Mouse (Mus musculus) neural tube, embryonic 11.5 days (tissue): Measurements from ENCODE around the gene Vwa5b2. TPM values are rescaled to one million over a fixed set of nuclear protein-coding genes. Genes with fewer than 3 reads are reported as not detected.

Experiments
- ATAC-seq: fragments of 200-750 bp; cut with Nextera tagmentation; 2 replicates; pipeline ENCODE4 v1.8.0; 2017; ENCODE audit warnings: moderate number of reproducible peaks, mild to moderate bottlenecking, moderate TSS enrichment, moderate library complexity; ENCODE audit not compliant: insufficient read depth, low FRiP score, low TSS enrichment
- DNase-seq: peaks from one replicate; pipeline ENCODE4 v3.0.0-alpha.2; 2015; ENCODE audit warnings: low spot score
- H3K27ac ChIP-seq: fragments of 300-500 bp; sonication (generic); 2 replicates; pipeline ENCODE4 v1.5.1; 2014; ENCODE audit warnings: low read depth, mild to moderate bottlenecking, low read length
- H3K27me3 ChIP-seq: fragments of 300-500 bp; sonication (generic); 2 replicates; pipeline ENCODE4 v1.6.1; 2014; ENCODE audit warnings: mild to moderate bottlenecking, low read length, mixed read lengths; ENCODE audit not compliant: control insufficient read depth, insufficient read depth
- H3K36me3 ChIP-seq: fragments of 300-500 bp; sonication (generic); 2 replicates; pipeline ENCODE4 v1.6.1; 2014; ENCODE audit warnings: mild to moderate bottlenecking, low read length, moderate library complexity, mixed read lengths; ENCODE audit not compliant: control insufficient read depth, insufficient read depth
- H3K4me1 ChIP-seq: fragments of 300-500 bp; sonication (generic); 2 replicates; pipeline ENCODE4 v1.6.1; 2014; ENCODE audit warnings: low read length, mixed read lengths; ENCODE audit not compliant: control insufficient read depth, insufficient read depth
- H3K4me2 ChIP-seq: fragments of 300-500 bp; sonication (generic); 2 replicates; pipeline ENCODE4 v1.6.1; 2014; ENCODE audit warnings: low read depth, mild to moderate bottlenecking, moderate library complexity
- H3K4me3 ChIP-seq: fragments of 300-500 bp; sonication (generic); 2 replicates; pipeline ENCODE4 v1.5.1; 2014; ENCODE audit warnings: low read depth, low read length
- H3K9ac ChIP-seq: fragments of 300-500 bp; sonication (generic); 2 replicates; pipeline ENCODE4 v1.6.1; 2014; ENCODE audit warnings: mild to moderate bottlenecking, low read length
- H3K9me3 ChIP-seq: fragments of 300-500 bp; sonication (generic); 2 replicates; pipeline ENCODE4 v1.6.1; 2016; ENCODE audit warnings: low read length; ENCODE audit not compliant: control insufficient read depth
- WGBS: fragments of 180-500 bp; shearing (Covaris S2); extraction: QIAGEN DNeasy Blood & Tissue Kit; methylation state at CpG from one replicate; pipeline ENCODE4 v1.1.7; 2014; 5-methylcytosine and 5-hydroxymethylcytosine counted together
- polyA plus RNA-seq: library from polyadenylated mRNA; unstranded; fragments of >200 nt; fragmentation: Nextera tagmentation; extraction: Ambion mirVana; gene quantifications from 2 replicates; pipeline ENCODE4 v1.2.1, GENCODE M21; 2014

Gene Vwa5b2
- polyA plus RNA-seq, 1 experiment from 2014 or later: 4.3 TPM

DNA sequence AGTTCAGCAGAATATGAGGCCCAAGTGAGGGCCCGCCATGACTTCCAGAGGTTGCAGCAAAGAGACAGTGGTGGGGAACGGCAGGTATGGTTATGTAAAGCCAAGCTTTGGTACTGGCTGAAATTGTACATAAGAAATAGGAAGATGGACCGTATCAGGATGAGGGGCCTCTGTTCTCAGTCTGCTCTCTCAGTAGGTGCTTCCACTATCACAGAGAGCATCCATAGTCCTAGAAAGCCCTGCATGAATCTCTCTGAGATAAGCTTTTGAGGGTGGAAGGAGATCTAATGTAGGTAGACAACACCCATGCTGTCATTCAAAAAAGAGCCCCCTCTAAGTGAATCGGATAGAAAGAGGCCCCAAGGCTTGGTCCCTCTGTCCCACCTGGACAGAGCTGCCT is 6.5 kb downstream of the Vwa5b2 start:
- Histone ChIP-seq H3K4me1 (0 out of 2 replicates have a peak, but pooled peaks cover under 1% of the 10 kb centered on the region), H3K4me3 (no peak overlapping the region), H3K36me3 (no peaks in the 10 kb centered on the region), H3K4me2 (no peak overlapping the region), H3K27ac (no peak overlapping the region), H3K9me3 (no peaks in the 10 kb centered on the region), H3K9ac (no peak overlapping the region), H3K27me3 (peaks cover 26% of the 10 kb centered on the region)
- WGBS: 86% methylated on average over 4 of the region's 4 CpGs
- ATAC-seq: no peak
- no peak for DNase-seq

DNA sequence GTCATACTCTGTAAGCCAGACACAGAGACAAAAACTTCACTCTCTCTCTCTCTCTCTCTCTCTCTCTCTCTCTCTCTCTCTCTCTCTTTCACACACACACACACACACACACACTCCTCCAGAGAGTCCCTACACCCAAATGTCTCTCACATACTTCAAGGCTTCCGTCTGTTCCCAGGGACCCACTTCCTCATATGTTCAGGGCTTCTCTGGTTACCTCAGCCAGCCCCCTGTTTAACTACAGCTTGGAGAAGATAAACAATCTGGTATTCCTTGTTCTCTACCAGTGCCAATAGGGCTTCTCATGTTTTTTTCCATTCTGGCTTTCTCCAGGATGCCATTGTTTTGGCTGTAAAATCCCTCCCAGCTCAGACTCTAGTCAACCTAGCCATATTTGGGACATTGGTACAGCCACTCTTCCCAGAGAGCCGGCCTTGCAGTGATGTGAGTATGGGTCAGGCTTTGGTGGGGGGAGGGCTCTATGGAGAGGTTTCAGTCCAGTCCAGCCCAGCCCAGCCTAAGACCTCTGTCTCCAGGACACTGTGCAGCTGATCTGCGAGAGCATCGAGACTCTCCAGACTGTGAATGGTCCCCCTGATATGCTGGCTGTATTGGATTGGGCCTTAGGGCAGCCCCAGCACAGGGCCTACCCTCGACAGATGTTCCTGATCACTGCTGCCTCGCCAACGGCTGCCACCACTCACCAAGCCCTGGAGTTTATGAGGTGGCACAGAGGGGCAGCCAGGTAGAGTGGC is 7.6 kb downstream of the Vwa5b2 start:
- no peaks in the 10 kb centered on the region for H3K4me1 ChIP-seq
- DNase-seq (no peak), ATAC-seq (no peak)
- no peak overlapping the region for H3K9ac ChIP-seq
- H3K27ac ChIP-seq: no peak overlapping the region
- H3K36me3 ChIP-seq: no peaks in the 10 kb centered on the region
- no peaks in the 10 kb centered on the region for H3K9me3 ChIP-seq
- no peak overlapping the region for H3K4me3 ChIP-seq
- H3K4me2 ChIP-seq: no peak overlapping the region
- peaks cover 15% of the 10 kb centered on the region for H3K27me3 ChIP-seq
- WGBS: 63% methylated on average over 7 of the region's 7 CpGs

DNA sequence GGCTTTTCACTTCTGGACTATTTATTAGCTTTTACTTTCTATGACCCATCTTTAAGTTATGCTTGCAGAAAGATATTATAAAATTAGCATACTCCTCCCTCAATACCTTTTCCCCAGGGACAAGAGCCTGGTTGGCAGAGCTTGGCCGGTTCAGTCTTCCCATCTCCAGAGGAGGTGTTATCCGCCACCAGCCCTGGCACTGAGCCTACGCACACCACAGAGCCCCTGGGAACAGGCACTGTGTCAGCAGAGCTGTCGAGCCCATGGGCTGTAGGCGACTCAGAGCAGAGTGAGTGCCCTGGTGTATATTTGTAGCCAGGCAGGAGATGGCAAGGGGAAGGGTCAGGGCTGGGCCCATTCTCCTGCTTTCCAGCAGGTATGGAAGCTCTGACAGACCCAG is 11.2 kb downstream of the Vwa5b2 start:
- 83% methylated on average over 5 of the region's 5 CpGs for WGBS
- Histone ChIP-seq H3K4me2 (no peak overlapping the region), H3K27me3 (no peaks in the 10 kb centered on the region), H3K9ac (no peak overlapping the region; the same call in 1 of the 2 replicates), H3K4me3 (no peak overlapping the region), H3K9me3 (no peaks in the 10 kb centered on the region), H3K4me1 (no peaks in the 10 kb centered on the region), H3K36me3 (peaks cover 6% of the 10 kb centered on the region; the same call in 1 of the 2 replicates), H3K27ac (no peak overlapping the region)
- no peak for ATAC-seq
- DNase-seq: no peak

- no peak for ATAC-seq
These were observed 15.4 kb downstream of the Vwa5b2 start for GRCm38 (mm10) chr16:20604705-20605104.

GRCm38 (mm10) chr16:20610501-20611356 is 21.5 kb downstream of the Vwa5b2 start:
- Histone ChIP-seq H3K9ac (peak overlapping the region; percentile 96), H3K36me3 (peaks cover 11% of the 10 kb centered on the region), H3K27me3 (no peaks in the 10 kb centered on the region), H3K9me3 (no peaks in the 10 kb centered on the region), H3K27ac (peak overlapping the region; percentile 78), H3K4me3 (peak overlapping the region; percentile 88), H3K4me1 (no peaks in the 10 kb centered on the region; the same call in 1 of the 2 replicates), H3K4me2 (peak overlapping the region; percentile 74)
- peak; percentile 86 for DNase-seq
- WGBS: under 1% methylated on average over 28 of the region's 28 CpGs
- ATAC-seq: peak; percentile 62

More at GRCm38 (mm10) chr16:20604705-20605104, 15.4 kb downstream of the Vwa5b2 start:
- 89% methylated on average over 9 of the region's 9 CpGs for WGBS
- peaks cover 18% of the 10 kb centered on the region for H3K36me3 ChIP-seq
- H3K9me3 ChIP-seq: no peaks in the 10 kb centered on the region
- H3K4me3 ChIP-seq: no peak overlapping the region
- no peaks in the 10 kb centered on the region; the same call in 1 of the 2 replicates for H3K4me1 ChIP-seq
- no peak for DNase-seq
- H3K9ac ChIP-seq: no peak overlapping the region
- H3K27ac ChIP-seq: no peak overlapping the region
- no peaks in the 10 kb centered on the region for H3K27me3 ChIP-seq
- no peak overlapping the region for H3K4me2 ChIP-seq

DNA sequence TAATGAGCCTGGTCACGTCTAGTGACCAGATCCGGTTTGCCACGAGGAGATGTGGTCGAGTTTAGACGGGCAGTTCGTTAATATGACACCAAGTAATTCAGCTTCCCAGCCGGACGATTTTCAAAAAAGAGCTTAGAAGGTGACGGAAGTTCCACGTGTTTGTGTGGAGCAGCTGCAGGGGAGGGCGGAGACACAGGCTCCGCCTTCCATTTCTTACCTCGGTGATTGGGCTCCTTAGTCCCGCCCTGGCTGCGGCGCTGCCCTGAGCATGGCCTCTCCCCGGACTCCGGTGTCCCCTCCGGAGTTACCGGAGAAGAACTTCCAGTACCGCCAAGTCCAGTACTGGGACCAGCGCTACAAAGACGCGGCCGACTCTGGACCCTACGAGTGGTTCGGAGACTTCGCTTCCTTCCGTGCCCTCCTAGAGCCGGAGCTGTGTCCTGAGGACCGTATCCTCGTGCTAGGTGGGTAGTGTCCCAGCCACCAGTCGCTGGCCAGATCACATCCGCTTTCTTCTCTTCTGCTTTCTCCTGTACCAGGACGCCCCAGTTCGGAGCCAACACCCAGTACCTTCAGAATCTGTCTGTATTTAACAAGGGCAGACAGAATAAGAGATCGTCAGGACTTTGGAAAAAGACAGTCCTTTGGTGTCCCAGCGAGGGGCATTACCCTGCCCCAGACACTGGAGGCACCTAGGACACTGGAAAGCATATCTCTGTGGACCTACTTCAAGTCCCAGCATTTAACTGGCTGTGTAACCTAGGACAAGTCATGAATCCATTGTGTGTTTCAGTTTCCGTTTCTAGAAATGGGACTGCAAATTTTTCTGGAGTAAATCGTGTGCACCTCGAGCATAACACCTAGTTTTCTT is 22.3 kb downstream of the Vwa5b2 start, which contains the start of the genes Eef1akmt4, Gm49333 and Alg3:
TSS of gene Eef1akmt4 (plus strand) at position 237 of the 871 bp plus-strand sequence.
TSS of gene Gm49333 (plus strand) at position 254 of the 871 bp plus-strand sequence.
TSS of gene Alg3 (minus strand) at position 379 of the 871 bp plus-strand sequence.
- DNase-seq (peak; percentile 91), ATAC-seq (peak; percentile 95)
- Histone ChIP-seq H3K4me2 (peak within 1 kb of the TSS; percentile 74), H3K27me3 (no peaks in the 10 kb centered on the region), H3K9ac (peak within 1 kb of the TSS; percentile 96), H3K4me1 (no peaks in the 10 kb centered on the region; the same call in 1 of the 2 replicates), H3K27ac (peak within 1 kb of the TSS; percentile 78), H3K36me3 (peaks cover 5% of the 10 kb centered on the region), H3K9me3 (no peaks in the 10 kb centered on the region), H3K4me3 (peak within 1 kb of the TSS; percentile 88)
- WGBS: 2% methylated on average over 41 of the region's 41 CpGs

DNA sequence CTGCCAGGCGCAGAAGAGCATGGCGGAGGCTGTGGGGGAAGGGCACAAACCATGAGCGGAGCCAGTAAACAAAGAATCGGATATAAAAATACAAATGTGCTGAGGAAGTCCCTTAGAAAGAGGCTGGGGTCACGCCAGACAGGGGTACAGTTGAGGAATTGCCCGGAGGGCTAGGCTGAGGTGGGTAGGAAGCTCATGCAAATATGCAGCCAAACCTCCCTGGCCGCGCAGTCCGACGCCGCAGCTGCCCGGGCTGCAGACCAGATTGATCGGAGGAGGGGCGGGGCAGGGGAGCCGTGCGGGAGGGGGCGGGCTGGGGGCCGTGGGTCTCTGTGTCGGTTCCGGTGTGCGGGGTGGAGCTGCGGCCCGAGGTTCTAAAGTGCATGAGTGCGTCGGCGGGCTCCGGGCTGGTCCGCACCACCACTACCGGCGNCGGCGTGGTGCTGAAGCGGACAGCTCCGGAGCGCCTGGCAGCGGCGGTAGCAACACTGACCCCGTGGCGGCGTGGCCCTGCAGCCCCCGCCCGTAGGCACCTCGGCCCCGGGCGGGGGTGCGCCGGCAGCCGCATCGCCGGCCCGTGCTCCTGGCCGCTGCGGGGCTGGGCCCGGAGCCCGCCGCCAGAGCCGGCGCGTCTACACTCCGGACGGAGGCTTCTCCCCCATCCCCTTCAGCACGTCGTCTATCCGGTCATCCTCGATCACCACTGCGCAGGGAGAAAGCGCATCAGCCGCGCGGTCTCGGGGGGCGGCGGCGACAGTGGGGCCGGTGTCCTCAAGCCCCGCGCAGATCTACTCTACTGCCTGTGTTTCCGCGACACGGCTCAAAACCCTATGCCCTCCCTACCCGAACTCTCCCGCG is 30.5 kb downstream of the Vwa5b2 start:
- H3K27me3 ChIP-seq: no peaks in the 10 kb centered on the region
- H3K4me3 ChIP-seq: peak overlapping the region; percentile 77
- no peaks in the 10 kb centered on the region for H3K9me3 ChIP-seq
- H3K4me2 ChIP-seq: peak overlapping the region; percentile 99
- DNase-seq: peak; percentile 61
- H3K27ac ChIP-seq: 0 out of 2 replicates have a peak overlapping the region, but pooled peaks have one; percentile 49
- H3K36me3 ChIP-seq: no peaks in the 10 kb centered on the region
- peaks cover 11% of the 10 kb centered on the region for H3K4me1 ChIP-seq
- peak overlapping the region; percentile 70 for H3K9ac ChIP-seq
- WGBS: 2% methylated on average over 62 of the region's 83 CpGs
- ATAC-seq: peak; percentile 24
